Mouse (Mus musculus) left cerebral cortex, adult 8-10 months (tissue): ENCODE measurements around the gene Pds5a. TPM values are rescaled to one million over a fixed set of nuclear protein-coding genes. Genes with fewer than 3 reads are reported as not detected.
"Not testable (repeated sequence)": the region's sequence is repeated elsewhere in the genome, so short reads cannot be mapped to it uniquely, and the experiment has no call there.

Source experiments
- DNase-seq, 2 experiments: peaks; one replicate each; pipeline ENCODE4 v3.0.0; 2022; ENCODE audit warnings: low spot score in 2 of 2
- total RNA-seq, 4 experiments: library from RNA; stranded (reverse); gene quantifications; 2 replicates each; pipeline ENCODE4 v1.2.4; 2022

Pds5a gene
- total RNA-seq, 4 experiments from 2014 or later = 73.0 to 80.2 (median 75.8) TPM

DNA sequence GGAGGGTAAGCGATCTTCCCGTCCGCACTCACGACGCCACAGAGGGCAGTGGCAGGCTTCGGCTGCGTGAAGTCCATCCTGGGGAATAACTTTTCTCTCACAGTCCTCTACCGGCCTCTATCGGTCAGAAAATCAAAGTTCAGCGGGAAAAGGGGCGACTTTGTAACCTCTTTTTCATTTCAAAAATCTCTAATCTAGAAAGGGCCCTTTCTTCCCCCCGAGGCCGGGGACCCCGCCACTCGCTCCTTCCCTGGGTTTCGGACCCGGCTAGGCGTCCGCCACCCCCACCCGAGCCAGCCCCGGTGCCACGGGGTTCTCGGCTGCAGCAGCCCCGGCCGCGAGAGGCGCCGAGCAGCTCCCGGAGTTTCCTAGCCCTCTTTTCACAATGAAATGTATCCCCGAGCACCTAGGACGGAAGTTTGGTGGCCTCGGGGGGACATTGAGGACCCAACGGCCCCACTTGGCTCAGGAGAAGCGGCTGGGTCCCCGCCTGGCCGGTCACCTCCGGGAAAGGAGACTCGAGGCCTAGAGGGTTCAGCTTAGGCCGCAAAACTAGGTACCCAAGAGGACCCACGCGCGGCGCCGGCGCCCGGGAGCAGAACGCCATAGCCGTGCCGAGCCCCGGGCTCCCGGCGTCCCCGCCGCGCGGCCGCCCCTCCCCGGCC is 1.1 kb downstream of the Pds5a start:
- peak; percentile 32 to 37 for DNase-seq

DNA sequence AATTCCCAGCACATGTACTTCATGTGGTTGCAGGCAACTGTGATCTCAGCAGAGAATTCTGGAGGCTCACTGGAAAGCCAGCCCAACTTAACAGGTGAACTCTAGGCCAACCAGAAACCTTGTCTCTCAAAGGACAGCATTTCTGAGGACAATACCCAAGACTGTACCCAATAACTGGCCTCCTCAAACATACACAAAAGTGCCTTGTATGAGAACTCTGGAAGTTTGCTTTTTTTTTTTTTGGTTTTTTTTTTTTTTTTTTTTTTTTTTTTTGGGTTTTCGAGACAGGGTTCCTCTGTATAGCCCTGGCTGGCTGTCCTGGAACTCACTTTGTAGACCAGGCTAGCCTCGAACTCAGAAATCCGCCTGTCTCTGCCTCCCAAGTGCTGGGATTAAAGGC is 4.0 kb downstream of the Pds5a start:
- not testable (repeated sequence) for DNase-seq

DNA sequence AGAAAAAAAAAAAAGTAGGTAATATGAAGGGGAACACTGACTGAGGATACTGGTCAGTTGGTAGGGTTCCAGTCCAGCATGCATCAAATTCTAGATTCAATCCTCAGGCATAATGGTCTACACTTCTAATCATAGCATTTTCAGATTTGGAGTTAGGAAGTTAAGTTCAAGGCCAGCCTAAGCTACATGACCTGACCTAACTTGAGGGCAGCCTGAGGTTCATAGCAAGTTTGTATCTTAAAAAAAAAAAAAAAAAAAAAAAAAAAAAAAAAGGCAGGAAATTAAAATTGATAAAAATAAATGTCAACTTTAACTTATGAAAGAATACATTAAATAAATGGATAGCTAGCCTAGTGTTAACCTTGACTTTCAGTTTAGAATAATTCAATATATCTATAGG is 5.1 kb downstream of the Pds5a start:
- no peak for DNase-seq

DNA sequence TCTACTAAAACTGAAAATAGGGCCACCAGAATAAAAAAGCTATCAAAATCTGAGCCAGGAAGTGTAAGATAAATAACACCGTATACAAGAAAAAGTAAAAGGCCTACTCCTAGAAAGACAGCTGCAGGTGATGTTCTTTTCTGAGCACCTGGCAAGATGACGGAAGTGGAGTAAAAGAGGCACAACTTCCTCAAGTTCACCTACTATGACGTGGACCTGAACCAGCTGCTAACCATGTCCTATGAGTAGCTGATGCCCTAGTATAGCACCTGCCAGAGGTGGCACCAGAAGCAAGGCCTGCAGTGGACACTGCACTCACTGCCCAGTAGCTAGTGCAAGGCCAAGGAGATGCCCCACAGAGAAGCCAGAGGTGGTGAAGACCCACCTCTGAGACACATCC is 9.3 kb downstream of the Pds5a start:
- no peak for DNase-seq

DNA sequence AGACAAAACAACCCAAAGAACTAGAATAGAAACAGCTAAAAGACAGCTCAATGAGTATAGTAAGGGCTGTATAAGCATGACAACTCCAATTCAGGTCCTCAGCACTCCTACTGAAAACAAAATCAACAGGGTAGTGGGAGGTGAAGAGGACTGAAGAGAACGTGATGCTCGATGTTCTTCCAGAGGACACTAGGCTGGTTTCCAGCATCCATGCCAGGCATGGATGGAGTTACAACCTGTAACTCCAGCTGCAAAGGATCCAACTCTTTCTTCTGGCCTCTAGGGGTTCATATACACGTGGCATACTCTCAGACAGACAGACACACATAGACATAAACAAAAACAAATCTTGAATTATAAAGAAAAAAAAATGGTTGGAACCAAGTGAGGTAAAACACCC is 11.3 kb downstream of the Pds5a start:
- no peak for DNase-seq

DNA sequence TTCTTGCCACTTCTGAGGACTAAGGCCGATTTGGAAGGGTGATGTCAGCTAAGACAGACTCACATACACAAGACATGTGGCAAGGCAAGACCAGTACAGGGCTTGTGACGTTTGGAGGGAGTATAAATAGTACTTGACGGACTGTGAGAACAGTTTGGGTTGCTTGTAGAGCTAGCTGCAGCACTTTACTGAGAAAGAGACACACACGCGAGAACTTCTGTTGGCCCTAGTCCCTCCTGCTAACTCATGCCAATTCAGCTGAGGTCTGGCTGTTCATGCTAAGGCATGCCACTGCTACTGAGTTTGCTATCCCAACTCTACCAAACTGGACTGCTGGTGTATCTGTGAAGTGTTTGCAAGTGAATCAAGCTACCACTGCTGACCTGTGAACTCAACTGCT is 19.2 kb downstream of the Pds5a start:
- no peak for DNase-seq

DNA sequence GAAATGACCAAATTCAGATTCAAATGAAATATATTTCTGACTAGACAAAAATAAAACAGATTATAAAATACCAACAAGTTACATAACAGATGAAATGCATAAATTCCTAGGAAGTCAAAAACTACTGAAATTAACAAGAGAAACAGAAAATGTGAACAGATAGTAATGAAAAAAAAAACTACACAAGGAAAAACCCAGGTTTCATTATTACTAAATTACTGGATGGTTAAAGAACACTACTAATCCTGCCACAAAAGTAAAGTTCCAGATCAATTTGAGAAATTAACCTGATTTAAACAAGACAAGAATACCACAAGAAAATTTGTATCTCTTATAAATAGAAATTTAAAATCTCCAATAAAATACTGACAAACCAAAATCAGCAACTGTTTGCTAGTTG is 25.9 kb downstream of the Pds5a start:
- no peak for DNase-seq

DNA sequence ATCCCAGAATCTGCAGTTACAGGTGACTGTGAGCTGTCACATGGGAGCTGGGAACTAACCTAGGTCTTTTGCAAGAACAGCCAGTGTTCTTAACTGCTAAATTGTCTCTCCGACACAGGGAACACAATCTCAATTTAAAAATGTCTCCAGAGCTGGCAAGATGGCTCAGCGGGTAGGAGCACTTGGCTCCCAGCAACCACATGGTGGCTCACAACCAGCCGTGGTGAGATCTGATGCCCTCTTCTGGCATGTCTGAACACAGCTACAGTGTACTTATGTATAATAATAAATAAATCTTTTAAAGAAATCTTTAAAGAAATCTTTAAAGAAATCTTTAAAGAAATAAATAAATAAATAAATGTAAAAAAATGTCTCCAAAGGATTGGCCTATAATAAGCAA is 30.4 kb downstream of the Pds5a start:
- no peak for DNase-seq

DNA sequence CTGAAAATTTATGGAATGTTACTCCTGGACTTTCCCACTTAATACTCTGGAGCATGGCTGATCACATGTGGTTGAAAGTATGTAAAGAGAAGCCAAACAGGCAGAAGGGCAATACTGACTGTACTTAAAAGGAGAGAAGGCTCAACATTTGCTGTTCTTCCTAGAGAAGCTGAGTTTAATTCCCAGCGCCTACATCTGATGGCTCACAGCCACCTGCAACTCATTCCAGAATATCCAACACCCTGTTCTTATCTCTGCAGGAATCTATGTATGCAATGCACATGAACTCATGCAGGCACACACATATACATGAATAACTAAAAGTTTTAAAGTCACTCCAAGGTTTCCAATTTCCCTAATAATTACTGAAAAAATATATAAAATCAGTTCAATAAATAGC is 32.7 kb downstream of the Pds5a start:
- no peak for DNase-seq

DNA sequence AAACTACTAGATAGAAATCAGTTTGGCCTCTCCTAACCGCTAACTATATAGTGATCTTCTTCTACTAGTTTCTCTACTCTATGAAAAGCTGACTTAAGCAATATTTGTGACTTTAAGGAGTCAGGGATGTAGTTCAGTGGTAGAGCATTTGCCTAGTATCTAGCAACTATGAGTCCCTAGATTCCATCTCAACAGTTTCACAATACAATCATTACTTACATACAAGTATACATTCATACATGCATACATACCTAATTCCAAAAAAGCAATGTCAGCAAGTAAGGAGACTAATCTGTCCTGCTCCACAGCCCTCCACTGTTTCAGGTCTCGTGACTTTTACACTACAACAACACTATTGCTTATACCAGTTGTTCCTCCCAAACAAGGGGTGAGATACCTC is 36.1 kb downstream of the Pds5a start:
- no peak for DNase-seq

DNA sequence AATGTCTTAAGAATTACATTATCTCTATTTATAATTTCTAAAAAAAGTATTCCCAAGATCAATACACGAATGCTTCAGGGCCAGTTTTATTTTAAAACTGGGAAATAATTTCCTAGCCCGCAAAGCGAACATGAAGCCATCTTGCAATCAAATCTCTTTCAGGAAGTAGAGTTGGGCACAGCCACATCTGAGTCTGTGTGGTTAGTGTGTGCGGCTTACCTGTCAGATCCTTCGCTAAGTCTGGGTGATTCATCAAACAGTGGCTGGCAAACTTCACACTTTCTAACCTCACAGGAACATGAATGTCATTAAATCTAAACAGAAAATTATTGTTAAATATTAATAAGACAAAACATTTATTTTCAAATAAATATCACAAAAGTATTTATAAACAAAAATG is 44.3 kb downstream of the Pds5a start:
- no peak for DNase-seq

DNA sequence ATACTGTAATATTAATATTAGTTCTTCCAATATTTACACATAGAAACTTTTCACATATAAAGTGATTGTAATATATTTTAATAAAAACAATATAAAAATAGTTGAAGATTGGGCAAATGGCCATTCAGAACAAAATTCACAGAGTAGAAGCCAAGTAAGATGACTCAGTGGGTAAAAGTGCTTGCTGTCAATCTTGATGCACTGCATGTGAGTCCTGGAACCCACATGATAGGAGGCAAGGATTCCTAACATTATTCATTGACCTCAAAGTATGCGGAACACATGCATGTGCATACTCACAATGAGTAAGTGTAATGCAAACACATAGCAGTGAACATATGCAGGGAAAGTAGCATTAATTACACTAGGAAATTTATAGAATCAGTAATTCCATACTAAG is 59.2 kb downstream of the Pds5a start:
- no peak for DNase-seq

DNA sequence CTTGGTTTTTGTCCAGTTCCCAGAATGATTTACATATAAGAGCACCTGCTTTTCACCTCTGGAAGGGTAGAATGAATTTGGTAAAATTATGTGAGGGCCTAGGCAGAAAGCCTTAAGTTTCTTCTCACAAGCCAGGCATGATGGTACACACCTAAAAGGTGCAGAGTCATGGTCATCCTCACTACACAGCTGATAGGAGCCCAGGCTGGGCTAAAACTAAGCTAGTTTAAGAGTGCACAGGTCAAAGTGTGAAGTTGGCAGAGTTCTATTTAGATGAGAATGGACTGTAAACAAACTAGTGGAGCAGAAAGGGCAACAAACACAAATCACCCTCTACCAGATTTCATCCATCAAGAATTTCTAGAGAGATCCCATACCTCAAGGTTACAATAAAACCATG is 73.7 kb downstream of the Pds5a start:
- DNase-seq = no peak

DNA sequence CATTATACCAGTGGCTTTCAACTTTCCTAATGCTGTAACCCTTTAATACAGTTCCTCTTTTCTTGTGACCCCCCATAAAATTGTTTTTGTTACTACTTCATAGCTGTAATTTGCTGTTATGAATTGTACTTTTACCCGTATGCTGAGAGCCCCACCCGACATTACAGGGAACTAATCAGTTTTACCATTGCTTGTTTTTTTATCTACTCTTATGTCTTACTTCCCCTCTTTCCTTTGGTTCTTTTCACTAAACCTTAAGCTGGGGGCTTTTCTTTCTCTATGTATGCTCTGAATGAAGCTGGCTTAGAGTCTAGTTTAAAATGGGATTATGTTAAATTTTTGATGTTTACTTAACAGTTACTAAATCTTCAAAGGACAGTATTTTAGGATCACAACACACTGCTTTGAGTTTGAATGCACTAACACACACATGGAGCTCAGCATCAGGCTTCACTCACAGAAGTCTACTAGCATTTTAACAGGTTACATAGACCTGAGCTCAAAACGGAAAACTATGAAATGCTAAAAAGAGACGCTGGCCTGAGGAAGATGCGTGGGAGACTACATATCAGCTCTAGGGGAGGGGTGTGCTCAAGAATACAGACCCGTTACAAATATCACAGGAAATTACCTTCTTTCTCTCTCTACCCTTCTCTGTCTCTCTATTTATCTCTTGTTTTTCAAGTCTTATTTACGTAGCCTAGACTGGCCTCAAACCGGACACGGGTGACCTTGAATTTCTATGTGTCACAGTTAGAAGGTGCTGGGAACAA is 84.7 kb downstream of the Pds5a start:
- no peak for DNase-seq

DNA sequence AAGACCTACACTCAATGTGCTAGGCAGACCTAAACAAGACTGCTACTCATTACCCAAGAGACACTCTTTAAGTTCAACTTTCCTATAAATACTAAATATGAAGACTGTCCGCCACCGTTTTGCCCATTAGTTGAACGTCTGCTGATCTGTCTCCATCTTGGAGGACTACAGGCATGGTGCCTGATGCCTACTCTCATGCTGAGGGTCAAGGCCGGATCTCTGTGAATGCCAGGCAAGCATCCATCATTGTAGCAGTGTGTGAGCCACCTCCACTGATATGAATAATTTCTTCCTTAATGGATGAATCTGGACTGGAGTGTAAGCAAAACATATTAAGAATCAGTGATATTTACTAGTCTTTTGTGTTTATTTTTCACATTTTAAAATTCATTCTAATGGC is 87.5 kb downstream of the Pds5a start:
- DNase-seq = no peak

DNA sequence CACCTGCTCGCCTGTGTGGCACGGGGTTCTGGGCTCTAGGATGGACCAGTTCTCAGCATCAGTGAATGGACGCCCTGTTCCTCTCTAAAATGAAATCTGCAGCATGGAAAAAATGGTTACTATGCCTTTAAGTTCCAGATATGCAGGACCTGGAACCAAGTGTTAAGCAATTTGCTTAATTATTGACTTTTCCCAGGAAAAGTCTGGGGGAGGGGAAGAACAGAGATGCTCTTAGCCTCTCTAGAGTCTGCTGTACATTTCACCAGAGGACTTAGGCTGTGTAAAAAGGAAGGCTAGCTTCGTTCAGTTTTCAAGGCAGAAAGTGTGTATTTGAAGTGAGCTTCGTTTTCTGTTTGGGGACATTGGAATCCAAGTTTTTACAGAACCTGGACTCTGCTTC is 88.3 kb downstream of the Pds5a start:
- no peak for DNase-seq

DNA sequence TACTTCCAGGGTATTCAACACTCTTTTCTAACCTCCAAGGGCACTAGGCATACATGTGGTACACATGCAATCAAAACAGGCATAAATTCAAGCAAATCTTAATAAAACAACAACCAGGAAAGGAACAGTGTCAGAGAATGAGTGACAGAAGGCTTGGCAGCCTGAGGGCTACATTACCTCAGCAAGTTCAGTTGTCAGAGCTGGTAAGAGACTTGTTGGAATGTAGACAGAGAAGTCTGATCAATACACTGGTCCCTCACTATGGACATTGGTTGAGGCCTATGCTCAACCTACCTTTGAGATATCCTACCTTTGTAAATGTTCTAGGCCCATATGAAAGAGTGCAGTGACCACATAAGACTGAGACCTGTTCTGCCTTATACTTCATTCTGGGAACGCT is 91.3 kb downstream of the Pds5a start:
- DNase-seq = no peak

DNA sequence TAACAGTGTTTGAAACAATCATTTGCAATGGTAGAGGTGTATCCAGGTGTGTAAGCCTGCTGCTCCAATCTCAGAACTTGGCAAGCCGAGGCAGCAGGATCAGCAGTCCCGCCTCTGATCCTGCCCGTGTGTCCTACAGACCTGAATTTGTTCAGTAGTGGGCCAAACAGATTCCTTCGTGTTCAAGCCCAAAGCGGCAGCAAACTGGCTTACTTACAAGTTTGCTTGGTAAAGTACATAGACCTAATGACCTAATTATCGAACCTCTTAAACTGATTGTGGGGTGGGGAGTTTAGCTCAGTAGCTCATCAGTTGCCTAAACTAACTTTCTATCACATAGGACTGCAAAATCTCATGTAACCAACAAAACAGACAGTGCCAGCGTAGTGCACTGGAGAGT is 98.4 kb downstream of the Pds5a start:
- DNase-seq = no peak

DNA sequence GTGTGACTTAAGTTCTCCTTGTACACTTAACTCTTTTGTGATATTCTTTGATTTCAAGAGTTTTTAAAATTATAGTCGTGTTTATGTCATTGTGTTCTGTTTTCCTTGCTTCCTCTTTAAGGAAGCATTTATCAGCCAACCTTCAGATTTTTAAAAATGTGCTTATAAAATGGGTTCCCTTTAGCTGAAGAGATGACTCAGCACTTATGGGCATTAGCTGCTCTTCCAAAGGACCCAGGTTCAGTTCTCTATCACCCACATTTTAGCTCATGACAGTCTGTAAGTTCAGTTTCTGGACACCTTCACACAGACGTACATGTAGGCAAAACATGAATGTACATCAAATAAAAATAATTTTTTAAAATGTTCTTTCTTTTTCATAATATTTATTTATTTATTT is 105.7 kb downstream of the Pds5a start:
- DNase-seq = no peak

DNA sequence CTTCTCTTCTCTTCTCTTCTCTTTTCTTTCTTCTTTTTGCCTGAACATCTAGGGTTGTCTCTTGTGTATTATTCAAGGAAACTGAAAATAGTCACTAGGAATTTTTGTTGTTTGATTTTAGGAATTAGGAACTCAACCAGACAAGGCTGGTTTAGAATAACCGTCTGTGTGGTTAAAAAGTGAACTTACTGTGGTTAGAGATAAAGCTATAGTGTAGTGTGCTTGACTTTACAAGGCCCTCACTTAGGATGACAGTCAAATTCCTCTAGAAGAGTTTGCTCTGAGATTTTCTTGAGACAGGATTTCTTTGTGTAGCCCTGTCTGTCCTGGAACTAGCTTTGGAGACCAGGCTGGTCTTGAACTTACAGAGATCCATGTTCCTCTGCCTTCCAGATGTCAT is 107.9 kb downstream of the Pds5a start:
- no peak for DNase-seq

DNA sequence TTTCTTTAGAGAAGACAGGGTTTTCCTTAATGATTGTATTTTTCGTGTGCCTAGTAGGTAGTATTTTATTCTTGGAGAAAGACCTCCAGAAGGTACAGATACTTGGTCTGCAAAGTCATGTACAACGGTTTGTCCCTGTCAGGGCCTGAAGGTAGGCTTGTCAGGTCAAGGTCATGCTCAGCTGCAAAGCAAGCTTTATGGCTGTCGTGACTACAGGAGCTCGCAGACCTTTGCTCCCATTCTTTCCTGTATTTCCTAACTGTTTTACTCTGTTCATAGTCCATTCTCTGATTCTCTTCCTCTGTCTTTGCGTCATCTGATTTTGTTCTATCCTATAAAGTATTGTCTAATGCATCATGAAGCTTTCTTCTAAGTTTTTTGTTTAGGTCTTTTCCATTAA is 111.8 kb downstream of the Pds5a start:
- no peak for DNase-seq

DNA sequence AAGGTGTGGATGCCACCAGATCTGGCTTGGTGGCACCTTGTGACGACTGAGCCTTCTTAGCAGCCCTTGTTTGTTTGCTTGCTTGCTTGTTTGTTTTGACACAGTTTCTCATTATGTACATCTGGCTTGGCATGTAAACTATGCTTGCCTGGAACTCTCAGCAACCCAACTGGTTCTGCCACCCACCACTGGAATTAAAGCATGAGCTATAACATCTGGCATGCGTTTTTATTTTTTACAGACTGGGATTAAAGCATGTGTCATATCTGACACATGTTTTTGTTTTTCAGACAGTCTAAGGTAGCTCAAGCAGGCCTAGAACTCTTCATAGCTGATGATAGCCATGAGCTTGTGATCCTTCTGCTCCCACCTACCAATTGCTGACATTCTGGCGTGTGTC is 119.5 kb downstream of the Pds5a start:
- DNase-seq = no peak

DNA sequence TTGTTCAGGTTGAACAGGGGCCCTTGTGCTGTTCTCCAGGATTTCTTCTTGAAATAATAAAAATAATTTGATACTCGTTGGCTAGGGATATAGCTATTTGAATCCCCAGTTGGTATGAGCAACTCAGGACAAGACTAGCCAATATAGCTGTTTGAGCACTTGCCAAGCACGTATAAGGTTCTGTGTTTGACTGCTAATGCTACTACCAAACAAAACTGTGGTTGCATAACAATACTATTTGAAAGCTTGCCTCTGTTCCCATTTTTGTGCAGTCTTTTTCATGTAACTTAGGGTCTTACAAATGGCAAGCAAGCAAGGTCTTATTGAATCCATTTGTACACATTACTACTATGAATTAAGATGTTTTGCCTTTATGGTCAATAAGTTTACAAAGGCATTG is 122.2 kb downstream of the Pds5a start:
- no peak for DNase-seq
